Mouse (Mus musculus) fat pad, adult 2 months (tissue): ENCODE data around the gene Rprd2.
"Not testable (repeated sequence)": the region's sequence is repeated elsewhere in the genome, so short reads cannot be mapped to it uniquely, and the experiment has no call there.

Source experiments
- DNase-seq: peaks from one replicate; pipeline ENCODE4 v3.0.0-alpha.2; 2011; ENCODE audit warnings: low read depth, low spot score; ENCODE audit errors: extremely low read depth

The Rprd2 gene

GRCm38 (mm10) chr3:95818571-95819288, at the start of gene Rprd2:
TSS of gene Rprd2 (minus strand) at chr3:95818863.
- DNase-seq, result no peak

- no peak for DNase-seq
Measured at GRCm38 (mm10) chr3:95867408-95867807, 48.7 kb upstream of the Rprd2 start.

- no peak for DNase-seq
Measured at GRCm38 (mm10) chr3:95866071-95866470, 47.4 kb upstream of the Rprd2 start.

- DNase-seq, result no peak
Measured at GRCm38 (mm10) chr3:95865571-95865970, 46.9 kb upstream of the Rprd2 start.

- no peak for DNase-seq
Measured at GRCm38 (mm10) chr3:95865050-95865449, 46.4 kb upstream of the Rprd2 start.

GRCm38 (mm10) chr3:95863578-95863977, 44.9 kb upstream of the Rprd2 start:
- DNase-seq, result no peak

- DNase-seq, result no peak
Measured at GRCm38 (mm10) chr3:95861796-95862195, 43.1 kb upstream of the Rprd2 start.

- no peak for DNase-seq
Measured at GRCm38 (mm10) chr3:95861216-95861615, 42.6 kb upstream of the Rprd2 start.

GRCm38 (mm10) chr3:95860323-95860722, 41.7 kb upstream of the Rprd2 start:
- no peak for DNase-seq

- not testable (repeated sequence) for DNase-seq
Measured at GRCm38 (mm10) chr3:95858278-95858677, 39.6 kb upstream of the Rprd2 start.

- DNase-seq, result not testable (repeated sequence)
Measured at GRCm38 (mm10) chr3:95857050-95857449, 38.4 kb upstream of the Rprd2 start.

GRCm38 (mm10) chr3:95856115-95856514, 37.5 kb upstream of the Rprd2 start:
- DNase-seq, result no peak

GRCm38 (mm10) chr3:95855502-95856089, 36.9 kb upstream of the Rprd2 start, which contains the start of gene Prpf3:
TSS of gene Prpf3 (minus strand) at chr3:95855885.
- DNase-seq, result no peak

GRCm38 (mm10) chr3:95851317-95851716, 32.7 kb upstream of the Rprd2 start:
- no peak for DNase-seq

- DNase-seq, result no peak
Measured at GRCm38 (mm10) chr3:95850611-95851010, 31.9 kb upstream of the Rprd2 start.

GRCm38 (mm10) chr3:95842503-95843214, 24.0 kb upstream of the Rprd2 start:
- no peak for DNase-seq

GRCm38 (mm10) chr3:95839250-95839649, 20.6 kb upstream of the Rprd2 start:
- no peak for DNase-seq

GRCm38 (mm10) chr3:95829053-95829452, 10.4 kb upstream of the Rprd2 start:
- DNase-seq, result no peak

- no peak for DNase-seq
Measured at GRCm38 (mm10) chr3:95826275-95826674, 7.6 kb upstream of the Rprd2 start.

GRCm38 (mm10) chr3:95820046-95821010, 1.7 kb upstream of the Rprd2 start:
- DNase-seq, result no peak
